Mouse (Mus musculus): ENCODE data around the gene Rock2. TPM values are rescaled to one million over a fixed set of nuclear protein-coding genes. Genes with fewer than 3 reads are reported as not detected.

The Rock2 gene
- polyA plus RNA-seq, 1 experiment = 95.1 TPM

- Histone ChIP-seq H3K36me3 (ENCODE audit: control insufficient read depth, insufficient read depth, low read length, poor library complexity, severe bottlenecking) (no peaks in the 10 kb centered on the region), H3K9me3 (replicated peaks; ENCODE audit: control insufficient read depth, insufficient read depth, low read length, poor library complexity, severe bottlenecking) (no peaks in the 10 kb centered on the region), H3K27me3 (ENCODE audit: control insufficient read depth, insufficient read depth, low read length, poor library complexity, severe bottlenecking) (no peaks in the 10 kb centered on the region), H3K27ac (ENCODE audit: insufficient read depth, low read length) (no peak overlapping the region), H3K4me1 (ENCODE audit: control insufficient read depth, insufficient read depth, low read length) (no peaks in the 10 kb centered on the region), H3K4me3 (ENCODE audit: low read depth, low read length) (no peak overlapping the region), H3K9ac (ENCODE audit: low read depth, poor library complexity, severe bottlenecking) (no peak overlapping the region)
- TF ChIP-seq POLR2A (IDR thresholded peaks at IDR 0.05; ENCODE audit: insufficient read depth, low read length) (no peak), EP300 (IDR thresholded peaks at IDR 0.05; ENCODE audit: insufficient read depth, low read depth, low read length) (no peak), CTCF (IDR thresholded peaks at IDR 0.05; ENCODE audit: low read depth, low read length) (no peak)
Measured at GRCm38 (mm10) chr12:16907953-16908648, 13.4 kb downstream of the Rock2 start.

- Histone ChIP-seq H3K9ac (ENCODE audit: low read depth, poor library complexity, severe bottlenecking) (no peak overlapping the region), H3K36me3 (ENCODE audit: control insufficient read depth, insufficient read depth, low read length, poor library complexity, severe bottlenecking) (no peaks in the 10 kb centered on the region), H3K27me3 (ENCODE audit: control insufficient read depth, insufficient read depth, low read length, poor library complexity, severe bottlenecking) (no peaks in the 10 kb centered on the region), H3K4me3 (ENCODE audit: low read depth, low read length) (no peak overlapping the region), H3K9me3 (replicated peaks; ENCODE audit: control insufficient read depth, insufficient read depth, low read length, poor library complexity, severe bottlenecking) (no peaks in the 10 kb centered on the region), H3K4me1 (ENCODE audit: control insufficient read depth, insufficient read depth, low read length) (no peaks in the 10 kb centered on the region), H3K27ac (ENCODE audit: insufficient read depth, low read length) (no peak overlapping the region)
- TF ChIP-seq CTCF (IDR thresholded peaks at IDR 0.05; ENCODE audit: low read depth, low read length) = no peak
- TF ChIP-seq POLR2A (IDR thresholded peaks at IDR 0.05; ENCODE audit: insufficient read depth, low read length) = no peak
- no peak for TF ChIP-seq EP300 (IDR thresholded peaks at IDR 0.05; ENCODE audit: insufficient read depth, low read depth, low read length)
Measured at GRCm38 (mm10) chr12:16911524-16911923, 16.8 kb downstream of the Rock2 start.

GRCm38 (mm10) chr12:16912600-16912999 is 17.9 kb downstream of the Rock2 start:
- Histone ChIP-seq H3K9me3 (replicated peaks; ENCODE audit: control insufficient read depth, insufficient read depth, low read length, poor library complexity, severe bottlenecking) (no peaks in the 10 kb centered on the region), H3K27me3 (ENCODE audit: control insufficient read depth, insufficient read depth, low read length, poor library complexity, severe bottlenecking) (no peaks in the 10 kb centered on the region), H3K4me1 (ENCODE audit: control insufficient read depth, insufficient read depth, low read length) (no peaks in the 10 kb centered on the region), H3K9ac (ENCODE audit: low read depth, poor library complexity, severe bottlenecking) (no peak overlapping the region), H3K4me3 (ENCODE audit: low read depth, low read length) (no peak overlapping the region), H3K27ac (ENCODE audit: insufficient read depth, low read length) (no peak overlapping the region), H3K36me3 (ENCODE audit: control insufficient read depth, insufficient read depth, low read length, poor library complexity, severe bottlenecking) (no peaks in the 10 kb centered on the region)
- TF ChIP-seq POLR2A (IDR thresholded peaks at IDR 0.05; ENCODE audit: insufficient read depth, low read length) (no peak), EP300 (IDR thresholded peaks at IDR 0.05; ENCODE audit: insufficient read depth, low read depth, low read length) (no peak), CTCF (IDR thresholded peaks at IDR 0.05; ENCODE audit: low read depth, low read length) (no peak)

GRCm38 (mm10) chr12:16920186-16920860 is 25.6 kb downstream of the Rock2 start:
- H3K4me1 ChIP-seq (ENCODE audit: control insufficient read depth, insufficient read depth, low read length) = no peaks in the 10 kb centered on the region
- no peaks in the 10 kb centered on the region for H3K36me3 ChIP-seq (ENCODE audit: control insufficient read depth, insufficient read depth, low read length, poor library complexity, severe bottlenecking)
- no peak overlapping the region for H3K9ac ChIP-seq (ENCODE audit: low read depth, poor library complexity, severe bottlenecking)
- no peak overlapping the region for H3K27ac ChIP-seq (ENCODE audit: insufficient read depth, low read length)
- H3K9me3 ChIP-seq (replicated peaks; ENCODE audit: control insufficient read depth, insufficient read depth, low read length, poor library complexity, severe bottlenecking) = no peaks in the 10 kb centered on the region
- TF ChIP-seq CTCF (IDR thresholded peaks at IDR 0.05; ENCODE audit: low read depth, low read length) = no peak
- TF ChIP-seq POLR2A (IDR thresholded peaks at IDR 0.05; ENCODE audit: insufficient read depth, low read length) = no peak
- TF ChIP-seq EP300 (IDR thresholded peaks at IDR 0.05; ENCODE audit: insufficient read depth, low read depth, low read length) = no peak
- H3K27me3 ChIP-seq (ENCODE audit: control insufficient read depth, insufficient read depth, low read length, poor library complexity, severe bottlenecking) = no peaks in the 10 kb centered on the region
- no peak overlapping the region for H3K4me3 ChIP-seq (ENCODE audit: low read depth, low read length)

- H3K4me3 ChIP-seq (ENCODE audit: low read depth, low read length) = no peak overlapping the region
- no peak overlapping the region for H3K27ac ChIP-seq (ENCODE audit: insufficient read depth, low read length)
- H3K36me3 ChIP-seq (ENCODE audit: control insufficient read depth, insufficient read depth, low read length, poor library complexity, severe bottlenecking) = peaks cover 4% of the 10 kb centered on the region; the same call in 1 of the 2 replicates
- no peak overlapping the region for H3K9ac ChIP-seq (ENCODE audit: low read depth, poor library complexity, severe bottlenecking)
- no peaks in the 10 kb centered on the region for H3K9me3 ChIP-seq (replicated peaks; ENCODE audit: control insufficient read depth, insufficient read depth, low read length, poor library complexity, severe bottlenecking)
- no peaks in the 10 kb centered on the region for H3K4me1 ChIP-seq (ENCODE audit: control insufficient read depth, insufficient read depth, low read length)
- H3K27me3 ChIP-seq (ENCODE audit: control insufficient read depth, insufficient read depth, low read length, poor library complexity, severe bottlenecking) = no peaks in the 10 kb centered on the region
- TF ChIP-seq POLR2A (IDR thresholded peaks at IDR 0.05; ENCODE audit: insufficient read depth, low read length) = no peak
- TF ChIP-seq CTCF (IDR thresholded peaks at IDR 0.05; ENCODE audit: low read depth, low read length) = no peak
- TF ChIP-seq EP300 (IDR thresholded peaks at IDR 0.05; ENCODE audit: insufficient read depth, low read depth, low read length) = no peak
Measured at GRCm38 (mm10) chr12:16927889-16928288, 33.2 kb downstream of the Rock2 start.

- H3K36me3 ChIP-seq (ENCODE audit: control insufficient read depth, insufficient read depth, low read length, poor library complexity, severe bottlenecking) = peaks cover 2% of the 10 kb centered on the region; the same call in 1 of the 2 replicates
- H3K27ac ChIP-seq (ENCODE audit: insufficient read depth, low read length) = no peak overlapping the region
- TF ChIP-seq EP300 (IDR thresholded peaks at IDR 0.05; ENCODE audit: insufficient read depth, low read depth, low read length) (no peak), CTCF (IDR thresholded peaks at IDR 0.05; ENCODE audit: low read depth, low read length) (no peak), POLR2A (IDR thresholded peaks at IDR 0.05; ENCODE audit: insufficient read depth, low read length) (no peak)
Measured at GRCm38 (mm10) chr12:16934423-16934822, 39.7 kb downstream of the Rock2 start.

More at GRCm38 (mm10) chr12:16934423-16934822, 39.7 kb downstream of the Rock2 start:
- Histone ChIP-seq H3K4me3 (ENCODE audit: low read depth, low read length) (no peak overlapping the region), H3K4me1 (ENCODE audit: control insufficient read depth, insufficient read depth, low read length) (no peaks in the 10 kb centered on the region), H3K9me3 (replicated peaks; ENCODE audit: control insufficient read depth, insufficient read depth, low read length, poor library complexity, severe bottlenecking) (no peaks in the 10 kb centered on the region), H3K9ac (ENCODE audit: low read depth, poor library complexity, severe bottlenecking) (no peak overlapping the region), H3K27me3 (ENCODE audit: control insufficient read depth, insufficient read depth, low read length, poor library complexity, severe bottlenecking) (no peaks in the 10 kb centered on the region)

Data from ES-Bruce4 (cell line).